Mouse (Mus musculus) heart, embryonic 12.5 days (tissue): ENCODE results near the gene Hnf1a. TPM values are rescaled to one million over a fixed set of nuclear protein-coding genes. Genes with fewer than 3 reads are reported as not detected.

ENCODE experiments used
- ATAC-seq: fragments of 200-750 bp; cut with Nextera tagmentation; 2 replicates; pipeline ENCODE4 v1.8.0; 2017; ENCODE audit warnings: moderate TSS enrichment, moderate library complexity; ENCODE audit not compliant: insufficient number of reproducible peaks, low FRiP score
- H3K27ac ChIP-seq: fragments of 300-500 bp; sonication (generic); 2 replicates; pipeline ENCODE4 v1.5.1; 2016; ENCODE audit warnings: mild to moderate bottlenecking, moderate library complexity; ENCODE audit not compliant: poor library complexity, severe bottlenecking
- H3K27me3 ChIP-seq: fragments of 300-500 bp; sonication (generic); replicated peaks from 2 replicates; pipeline ENCODE4 v1.6.1; 2016; ENCODE audit warnings: mild to moderate bottlenecking, moderate library complexity
- H3K36me3 ChIP-seq: fragments of 300-500 bp; sonication (generic); 2 replicates; pipeline ENCODE4 v1.6.1; 2016; ENCODE audit warnings: mild to moderate bottlenecking, moderate library complexity
- H3K4me1 ChIP-seq: fragments of 300-500 bp; sonication (generic); replicated peaks from 2 replicates; pipeline ENCODE4 v1.6.1; 2016; ENCODE audit warnings: mild to moderate bottlenecking
- H3K4me2 ChIP-seq: fragments of 300-500 bp; sonication (generic); 2 replicates; pipeline ENCODE4 v1.6.1; 2016; ENCODE audit warnings: mild to moderate bottlenecking, moderate library complexity
- H3K4me3 ChIP-seq: fragments of 300-500 bp; sonication (generic); 2 replicates; pipeline ENCODE4 v1.5.1; 2016; ENCODE audit warnings: mild to moderate bottlenecking
- H3K9ac ChIP-seq: fragments of 300-500 bp; sonication (generic); 2 replicates; pipeline ENCODE4 v1.6.1; 2016; ENCODE audit warnings: mild to moderate bottlenecking, moderate library complexity
- H3K9me3 ChIP-seq: fragments of 300-500 bp; sonication (generic); replicated peaks from 2 replicates; pipeline ENCODE4 v1.6.1; 2016; ENCODE audit warnings: mild to moderate bottlenecking, moderate library complexity
- WGBS: fragments of 180-500 bp; shearing (Covaris S2); methylation state at CpG from one replicate; pipeline ENCODE4 v1.1.7; 2016; 5-methylcytosine and 5-hydroxymethylcytosine counted together
- polyA plus RNA-seq: library from polyadenylated mRNA; unstranded; fragments of >200 nt; fragmentation: Nextera tagmentation; extraction: Ambion mirVana; gene quantifications from 2 replicates; pipeline ENCODE4 v1.2.1, GENCODE M21; 2016

Hnf1a gene
- polyA plus RNA-seq, 1 experiment from 2014 or later, result 0.19 TPM

GRCm38 (mm10) chr5:114964967-114965898 is 5.7 kb downstream of the Hnf1a start:
- no peak overlapping the region for H3K27ac ChIP-seq
- 48% methylated on average over 17 of the region's 17 CpGs for WGBS
- ATAC-seq, result no peak
- H3K4me1 ChIP-seq, result peaks cover 27% of the 10 kb centered on the region
- no peaks in the 10 kb centered on the region for H3K9me3 ChIP-seq
- H3K4me3 ChIP-seq, result no peak overlapping the region
- no peak overlapping the region; the same call in 1 of the 2 replicates for H3K4me2 ChIP-seq
- peaks cover 46% of the 10 kb centered on the region for H3K27me3 ChIP-seq
- no peak overlapping the region for H3K9ac ChIP-seq
- H3K36me3 ChIP-seq, result no peaks in the 10 kb centered on the region

GRCm38 (mm10) chr5:114964315-114964966 is 6.5 kb downstream of the Hnf1a start:
- Histone ChIP-seq H3K27me3 (peaks cover 38% of the 10 kb centered on the region), H3K9me3 (no peaks in the 10 kb centered on the region; the same call in 1 of the 2 replicates), H3K4me2 (peak overlapping the region; percentile 23; the same call in 1 of the 2 replicates), H3K36me3 (no peaks in the 10 kb centered on the region), H3K27ac (no peak overlapping the region), H3K9ac (peak overlapping the region; percentile 29; the same call in 1 of the 2 replicates), H3K4me1 (peaks cover 27% of the 10 kb centered on the region), H3K4me3 (no peak overlapping the region)
- peak; percentile 51; the same call in 1 of the 2 replicates for ATAC-seq
- 48% methylated on average over 7 of the region's 7 CpGs for WGBS

- H3K9ac ChIP-seq, result no peak overlapping the region
- WGBS, result 52% methylated on average over 4 of the region's 4 CpGs
- no peak overlapping the region for H3K27ac ChIP-seq
- peaks cover 11% of the 10 kb centered on the region; the same call in 1 of the 2 replicates for H3K27me3 ChIP-seq
- ATAC-seq, result no peak
- peaks cover 21% of the 10 kb centered on the region for H3K4me1 ChIP-seq
- no peak overlapping the region for H3K4me2 ChIP-seq
- H3K4me3 ChIP-seq, result no peak overlapping the region
- no peaks in the 10 kb centered on the region for H3K36me3 ChIP-seq
- no peaks in the 10 kb centered on the region; the same call in 1 of the 2 replicates for H3K9me3 ChIP-seq
These were observed 9.1 kb downstream of the Hnf1a start for GRCm38 (mm10) chr5:114961590-114962360.

GRCm38 (mm10) chr5:114958069-114958468 is 12.8 kb downstream of the Hnf1a start:
- H3K36me3 ChIP-seq, result no peaks in the 10 kb centered on the region
- no peak for ATAC-seq
- H3K9ac ChIP-seq, result no peak overlapping the region
- H3K27me3 ChIP-seq, result 0 out of 2 replicates have a peak, but pooled peaks cover 7% of the 10 kb centered on the region
- WGBS, result 82% methylated on average over 5 of the region's 5 CpGs
- H3K4me2 ChIP-seq, result no peak overlapping the region
- H3K27ac ChIP-seq, result no peak overlapping the region
- H3K4me3 ChIP-seq, result no peak overlapping the region
- H3K9me3 ChIP-seq, result no peaks in the 10 kb centered on the region; the same call in 1 of the 2 replicates
- H3K4me1 ChIP-seq, result 0 out of 2 replicates have a peak, but pooled peaks cover 2% of the 10 kb centered on the region

- H3K4me1 ChIP-seq, result peaks cover 15% of the 10 kb centered on the region; the same call in 1 of the 2 replicates
- no peak overlapping the region for H3K4me3 ChIP-seq
- no peaks in the 10 kb centered on the region for H3K27me3 ChIP-seq
- WGBS, result 78% methylated on average over 14 of the region's 14 CpGs
- no peaks in the 10 kb centered on the region for H3K9me3 ChIP-seq
- H3K36me3 ChIP-seq, result peaks cover 17% of the 10 kb centered on the region
- H3K27ac ChIP-seq, result no peak overlapping the region
- no peak overlapping the region for H3K9ac ChIP-seq
- H3K4me2 ChIP-seq, result no peak overlapping the region
- ATAC-seq, result no peak
These were observed 17.6 kb downstream of the Hnf1a start for GRCm38 (mm10) chr5:114953326-114953725.

- ATAC-seq, result no peak
- Histone ChIP-seq H3K9ac (no peak overlapping the region), H3K4me3 (no peak overlapping the region), H3K27me3 (no peaks in the 10 kb centered on the region), H3K9me3 (no peaks in the 10 kb centered on the region), H3K4me1 (peaks cover 15% of the 10 kb centered on the region; the same call in 1 of the 2 replicates), H3K27ac (no peak overlapping the region), H3K36me3 (peaks cover 37% of the 10 kb centered on the region), H3K4me2 (no peak overlapping the region)
- 79% methylated on average over 21 of the region's 21 CpGs for WGBS
These were observed 19.5 kb downstream of the Hnf1a start for GRCm38 (mm10) chr5:114951279-114951880.

GRCm38 (mm10) chr5:114950669-114951068 is 20.2 kb downstream of the Hnf1a start:
- peaks cover 15% of the 10 kb centered on the region; the same call in 1 of the 2 replicates for H3K4me1 ChIP-seq
- 61% methylated on average over 12 of the region's 12 CpGs for WGBS
- H3K27me3 ChIP-seq, result no peaks in the 10 kb centered on the region
- H3K27ac ChIP-seq, result no peak overlapping the region
- H3K9ac ChIP-seq, result no peak overlapping the region
- H3K9me3 ChIP-seq, result no peaks in the 10 kb centered on the region
- H3K4me3 ChIP-seq, result no peak overlapping the region
- no peak overlapping the region for H3K4me2 ChIP-seq
- H3K36me3 ChIP-seq, result peaks cover 44% of the 10 kb centered on the region
- 0 out of 2 replicates have a peak, but pooled peaks have one; percentile 12 for ATAC-seq

GRCm38 (mm10) chr5:114949812-114950211 is 21.1 kb downstream of the Hnf1a start:
- no peak overlapping the region for H3K4me2 ChIP-seq
- no peaks in the 10 kb centered on the region for H3K27me3 ChIP-seq
- peaks cover 48% of the 10 kb centered on the region for H3K36me3 ChIP-seq
- 84% methylated on average over 9 of the region's 9 CpGs for WGBS
- no peak overlapping the region for H3K27ac ChIP-seq
- H3K9me3 ChIP-seq, result no peaks in the 10 kb centered on the region
- ATAC-seq, result no peak
- H3K9ac ChIP-seq, result no peak overlapping the region
- H3K4me1 ChIP-seq, result peaks cover 15% of the 10 kb centered on the region; the same call in 1 of the 2 replicates
- H3K4me3 ChIP-seq, result no peak overlapping the region

GRCm38 (mm10) chr5:114949316-114949715 is 21.6 kb downstream of the Hnf1a start:
- Histone ChIP-seq H3K27me3 (no peaks in the 10 kb centered on the region), H3K4me1 (peaks cover 15% of the 10 kb centered on the region; the same call in 1 of the 2 replicates), H3K36me3 (peaks cover 48% of the 10 kb centered on the region), H3K9me3 (no peaks in the 10 kb centered on the region), H3K4me3 (no peak overlapping the region), H3K4me2 (no peak overlapping the region), H3K9ac (no peak overlapping the region), H3K27ac (no peak overlapping the region)
- ATAC-seq, result no peak
- 60% methylated on average over 5 of the region's 5 CpGs for WGBS

- peaks cover 48% of the 10 kb centered on the region for H3K36me3 ChIP-seq
- WGBS, result 52% methylated on average over 6 of the region's 6 CpGs
- no peak overlapping the region for H3K4me3 ChIP-seq
- no peak overlapping the region for H3K9ac ChIP-seq
- H3K27me3 ChIP-seq, result no peaks in the 10 kb centered on the region
- H3K4me2 ChIP-seq, result no peak overlapping the region
- peak; percentile 58 for ATAC-seq
- no peak overlapping the region for H3K27ac ChIP-seq
- peaks cover 15% of the 10 kb centered on the region; the same call in 1 of the 2 replicates for H3K4me1 ChIP-seq
- H3K9me3 ChIP-seq, result no peaks in the 10 kb centered on the region
These were observed 22.0 kb downstream of the Hnf1a start for GRCm38 (mm10) chr5:114948891-114949290.
